Mouse (Mus musculus) adrenal gland, postnatal 36 days (tissue): ENCODE measurements around the gene Olfr49. TPM values are rescaled to one million over a fixed set of nuclear protein-coding genes. Genes with fewer than 3 reads are reported as not detected.

Experiments
- DNase-seq, 2 experiments: peaks; one replicate each; pipeline ENCODE4 v3.0.0; 2021; ENCODE audit warnings: mixed read lengths in 1 of 2
- long read RNA-seq, 2 experiments: library from polyadenylated mRNA; stranded (forward); transcript quantifications; one replicate each; pipeline ENCODE4 v2.0.0; 2021; ENCODE audit warnings: borderline sequencing depth in 2 of 2
- total RNA-seq, 2 experiments: library from RNA; stranded (reverse); gene quantifications; 2 replicates each; pipeline ENCODE4 v1.2.3; 2021

The Olfr49 gene
- not detected for total RNA-seq
- long read RNA-seq, experiment 1 = 0 reads
- long read RNA-seq, experiment 2 = 0 reads

GRCm38 (mm10) chr14:54284839-54285238, at the start of gene Olfr49:
Gene Olfr49 (minus strand): TSS chr14:54284939.
- DNase-seq = no peak

DNA sequence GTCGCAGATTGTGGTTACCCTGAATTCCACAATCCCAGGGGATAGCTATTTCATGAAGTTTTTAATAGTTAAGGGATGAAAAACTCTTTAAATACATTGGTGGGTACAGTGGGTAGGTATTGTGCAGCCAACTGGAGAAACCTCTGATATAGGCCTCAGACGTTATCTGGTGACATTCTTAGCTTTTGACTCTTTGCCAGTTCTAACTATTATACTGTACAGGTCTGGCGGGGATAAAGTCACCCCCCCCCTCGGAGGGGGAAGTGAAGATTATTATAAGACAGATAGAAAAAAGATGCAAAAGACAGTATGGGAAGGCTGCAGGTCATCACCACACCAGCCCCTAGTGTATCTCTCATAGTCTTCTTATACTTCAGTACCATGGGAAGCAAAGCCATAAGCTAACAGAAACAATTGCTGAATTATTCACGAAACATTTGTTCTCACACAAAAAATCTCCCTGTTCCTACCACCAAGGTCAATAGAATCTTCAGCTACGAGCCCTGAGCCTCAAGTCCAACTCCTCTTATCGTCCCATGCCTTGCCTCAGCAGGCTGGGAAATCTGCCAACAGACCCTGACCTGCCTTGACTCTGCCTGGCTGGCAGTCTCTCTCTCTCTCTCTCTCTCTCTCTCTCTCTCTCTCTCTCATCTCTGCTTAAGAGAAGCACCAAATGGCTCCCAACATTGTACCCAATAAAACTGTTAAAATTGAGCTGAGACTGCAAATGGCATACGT, 48.9 kb upstream of the Olfr49 start:
- peak; percentile 87 for DNase-seq

DNA sequence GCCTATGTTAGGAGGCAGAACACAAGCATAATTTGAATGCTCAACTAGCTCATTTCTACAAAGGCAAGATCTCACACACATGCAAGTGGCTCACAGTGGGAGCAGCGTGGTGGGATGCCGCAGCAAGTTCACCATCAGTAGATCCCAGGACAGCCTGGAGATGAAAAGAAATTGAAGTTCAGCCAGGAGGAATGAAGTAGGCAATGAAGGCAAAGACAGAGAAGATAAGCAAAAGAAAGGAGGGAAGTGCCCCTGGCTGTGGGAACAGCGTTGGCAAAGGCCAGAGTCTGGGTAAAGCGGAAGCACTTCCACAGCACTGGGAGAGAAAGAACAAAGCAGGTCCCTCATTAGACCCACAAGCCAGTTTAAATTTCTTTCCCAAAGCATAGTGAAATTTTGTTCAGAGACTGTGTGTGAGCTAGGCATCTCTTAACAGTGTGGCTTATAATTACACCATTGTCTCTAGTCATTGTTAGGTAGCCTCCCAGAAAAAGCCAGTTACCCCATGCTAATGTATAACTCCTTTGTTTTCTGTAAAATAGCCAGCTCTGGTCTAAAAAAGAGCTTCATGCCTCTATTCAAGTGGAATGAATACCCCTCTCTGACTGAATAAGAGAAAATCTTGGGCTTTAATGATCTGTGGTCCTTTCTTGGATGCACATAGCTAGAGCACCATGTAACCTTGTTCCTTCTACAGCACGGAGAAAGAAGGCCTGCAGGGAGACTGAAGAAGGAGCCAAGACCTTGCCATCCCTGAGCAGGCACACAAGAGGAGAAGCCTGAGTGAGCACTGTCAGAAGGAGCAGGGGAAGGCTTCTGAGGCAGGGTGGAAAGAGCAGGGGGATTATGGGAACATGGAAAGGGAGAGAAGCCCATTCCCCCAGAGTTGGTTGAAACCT, 47.7 kb upstream of the Olfr49 start:
- no peak for DNase-seq

GRCm38 (mm10) chr14:54331178-54331577, 46.4 kb upstream of the Olfr49 start:
- no peak for DNase-seq

- DNase-seq = no peak
Observed at GRCm38 (mm10) chr14:54329201-54329600, 44.5 kb upstream of the Olfr49 start.

DNA sequence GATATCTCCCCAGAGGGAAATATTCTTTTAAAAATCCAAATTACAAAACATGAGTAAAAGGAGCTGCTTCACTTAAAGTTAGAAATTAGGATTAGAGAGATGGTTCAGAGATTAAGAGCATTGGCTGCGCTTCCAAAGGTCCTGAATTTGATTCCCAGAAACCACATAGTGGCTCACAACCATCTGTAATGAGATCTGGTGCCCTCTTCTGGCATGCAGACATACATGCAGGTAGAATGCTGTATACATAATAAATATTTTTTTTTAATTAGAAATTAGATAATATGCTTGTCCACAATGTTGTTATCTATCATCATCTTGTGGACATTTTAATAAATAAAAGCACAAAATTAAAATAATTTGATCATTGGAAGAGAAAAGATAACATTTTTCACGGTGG, 43.8 kb upstream of the Olfr49 start:
- no peak for DNase-seq

GRCm38 (mm10) chr14:54324486-54324885, 39.7 kb upstream of the Olfr49 start:
- DNase-seq = no peak

- peak; percentile 46 to 51 for DNase-seq
Observed at GRCm38 (mm10) chr14:54321556-54322376, 37.0 kb upstream of the Olfr49 start.

GRCm38 (mm10) chr14:54311763-54312162, 27.0 kb upstream of the Olfr49 start:
- DNase-seq = peak; percentile 39 to 40

DNA sequence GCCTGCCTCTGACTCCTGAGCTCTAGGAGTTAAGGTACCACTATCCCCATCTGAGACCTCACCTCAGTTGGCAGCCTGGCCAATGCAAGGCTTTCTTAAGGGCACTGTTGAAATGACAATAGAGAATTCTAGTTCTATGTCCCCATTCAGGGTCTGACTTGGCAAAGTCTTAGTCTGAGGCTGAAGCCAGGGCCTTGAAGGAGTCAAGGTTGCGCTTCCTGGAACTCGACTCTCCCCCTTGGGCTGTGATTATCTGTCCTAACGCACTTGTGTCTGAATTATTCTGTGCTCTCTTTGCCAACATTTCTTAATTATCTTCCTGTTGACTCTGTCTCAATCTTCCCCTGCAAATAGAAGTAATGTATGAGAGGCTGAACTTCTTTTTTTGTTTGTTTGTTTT, 15.9 kb upstream of the Olfr49 start:
- DNase-seq = peak; percentile 18 to 64

DNA sequence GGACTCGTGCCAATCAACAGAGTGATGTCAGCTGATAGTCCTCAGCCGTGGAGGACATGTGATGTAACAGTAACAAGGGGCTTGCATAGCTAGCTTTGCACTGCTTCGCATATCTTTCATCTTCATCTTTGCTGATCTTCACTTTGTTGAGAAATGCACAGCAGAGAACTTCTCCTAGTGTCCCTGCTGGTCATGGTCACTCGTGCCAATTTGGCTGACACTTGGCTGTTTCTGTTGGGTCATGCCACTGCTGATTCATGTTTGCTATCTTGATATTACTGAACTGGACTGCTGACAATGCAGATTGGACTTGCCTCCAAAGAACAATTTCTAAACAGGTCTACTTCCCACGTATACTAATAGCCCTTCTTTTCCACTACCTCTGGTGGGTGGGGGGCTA, 15.4 kb upstream of the Olfr49 start:
- peak; percentile 78 to 87 for DNase-seq

- DNase-seq = no peak
Observed at GRCm38 (mm10) chr14:54276446-54276845, 8.3 kb downstream of the Olfr49 start.

GRCm38 (mm10) chr14:54272696-54273095, 12.0 kb downstream of the Olfr49 start:
- DNase-seq = no peak

DNA sequence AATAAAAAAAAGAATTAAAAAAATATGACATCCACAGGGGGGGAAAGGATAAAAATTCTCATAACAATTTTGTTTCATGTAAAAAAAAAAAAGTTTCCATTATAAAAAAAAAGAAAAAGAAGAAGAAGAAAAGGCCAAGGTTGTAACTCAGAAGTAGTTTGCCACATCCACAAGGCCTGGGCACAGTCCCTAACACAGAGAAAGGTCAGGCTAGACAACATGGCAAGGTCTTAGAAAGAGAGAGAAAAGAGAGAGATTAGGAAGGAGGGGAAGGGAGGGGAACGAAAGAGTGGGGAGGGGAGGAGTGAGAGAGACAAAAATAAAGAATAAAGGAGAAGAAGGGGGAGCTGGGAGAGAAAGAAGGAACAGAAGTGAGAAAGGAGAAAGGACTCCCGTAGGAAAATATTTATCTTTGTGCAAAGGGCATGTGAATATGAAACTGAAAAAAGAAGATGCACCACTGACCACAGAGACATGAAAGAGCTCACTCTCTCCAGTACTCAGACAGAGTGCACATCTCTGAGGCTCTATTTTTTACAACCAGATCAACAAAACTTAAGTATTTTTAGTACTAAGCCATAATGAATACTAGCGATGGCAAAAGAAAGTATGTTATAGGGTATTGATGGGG, 12.6 kb downstream of the Olfr49 start:
- DNase-seq = no peak

- DNase-seq = no peak
Observed at GRCm38 (mm10) chr14:54270413-54270812, 14.3 kb downstream of the Olfr49 start.

DNA sequence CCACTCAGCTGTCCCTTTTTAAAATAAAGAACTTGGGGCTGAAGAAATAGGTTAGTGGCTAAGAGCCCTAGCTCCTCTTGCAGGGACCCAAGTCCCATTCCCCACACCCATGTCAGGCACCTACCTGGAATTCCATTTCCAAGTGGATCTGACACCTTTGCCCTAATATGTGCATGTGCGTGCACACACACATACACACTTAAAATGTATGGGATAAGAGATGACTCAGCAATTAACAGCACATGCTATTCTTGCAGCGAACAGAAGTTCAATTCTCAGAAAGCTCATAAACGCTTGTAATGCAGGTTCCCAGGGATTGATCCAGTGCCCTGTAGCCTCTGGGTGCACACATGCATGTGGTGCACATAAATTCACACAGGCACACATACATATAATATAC, 15.2 kb downstream of the Olfr49 start:
- DNase-seq = no peak

- DNase-seq = no peak
Observed at GRCm38 (mm10) chr14:54267966-54268365, 16.8 kb downstream of the Olfr49 start.

DNA sequence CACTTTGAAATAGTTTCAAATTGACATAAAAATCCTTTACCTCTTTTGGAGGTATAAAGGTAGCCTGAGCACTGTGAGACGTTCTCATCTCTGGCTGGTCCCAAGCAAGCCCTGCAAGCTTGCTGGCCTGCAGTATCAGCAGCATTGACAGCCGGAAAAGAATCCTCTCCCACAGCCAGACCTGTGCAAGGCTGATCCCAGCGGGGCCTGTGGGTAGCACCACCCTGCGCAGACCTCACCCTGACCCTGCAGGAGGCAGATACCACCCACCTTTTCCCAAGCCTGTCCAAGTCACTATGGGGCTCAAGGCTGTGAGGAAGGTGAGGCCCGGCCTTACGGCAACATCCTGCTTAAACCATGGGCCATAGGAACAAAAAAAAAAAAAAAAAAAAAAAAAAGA, 18.8 kb downstream of the Olfr49 start:
- DNase-seq = no peak

- no peak for DNase-seq
Observed at GRCm38 (mm10) chr14:54265093-54265492, 19.6 kb downstream of the Olfr49 start.

DNA sequence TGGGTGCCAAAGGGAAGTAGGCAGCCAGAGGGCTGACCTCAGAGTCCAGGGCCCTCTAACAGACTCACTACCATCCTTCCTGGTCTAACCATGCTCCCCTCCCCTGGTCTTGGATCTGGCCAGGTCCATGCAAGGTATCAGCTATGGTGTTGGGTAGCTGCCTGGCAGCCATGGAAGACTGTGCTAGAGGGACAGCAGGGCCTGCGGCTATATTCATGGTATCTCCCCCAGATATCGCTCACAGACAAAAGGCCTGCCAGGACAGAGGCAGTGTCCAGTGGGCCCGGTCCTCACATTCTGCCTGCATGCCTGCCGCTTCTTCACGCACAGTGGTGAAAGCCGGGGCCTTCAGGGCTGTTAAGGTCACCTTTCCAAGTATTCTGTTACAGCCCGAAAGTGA, 20.5 kb downstream of the Olfr49 start:
- no peak for DNase-seq

DNA sequence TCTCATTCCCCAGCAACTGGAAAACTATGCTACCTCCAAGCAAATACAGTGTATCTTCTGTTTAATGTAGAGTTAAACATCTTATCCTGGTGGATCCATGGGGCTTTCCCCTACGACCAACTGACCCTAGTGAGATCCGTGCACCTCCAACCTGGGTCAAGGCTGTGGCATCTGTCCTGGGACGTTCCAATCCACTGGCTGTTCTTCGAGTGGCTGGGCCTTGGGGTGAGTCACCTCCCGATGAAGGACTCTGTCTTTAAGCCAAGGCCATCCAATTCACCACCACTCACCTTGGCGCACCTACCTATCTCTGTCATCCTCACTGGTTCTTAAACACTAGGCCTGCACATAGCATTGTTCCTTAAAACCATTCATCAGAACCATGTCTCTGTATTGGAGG, 21.6 kb downstream of the Olfr49 start:
- DNase-seq = peak; percentile 64 to 70

DNA sequence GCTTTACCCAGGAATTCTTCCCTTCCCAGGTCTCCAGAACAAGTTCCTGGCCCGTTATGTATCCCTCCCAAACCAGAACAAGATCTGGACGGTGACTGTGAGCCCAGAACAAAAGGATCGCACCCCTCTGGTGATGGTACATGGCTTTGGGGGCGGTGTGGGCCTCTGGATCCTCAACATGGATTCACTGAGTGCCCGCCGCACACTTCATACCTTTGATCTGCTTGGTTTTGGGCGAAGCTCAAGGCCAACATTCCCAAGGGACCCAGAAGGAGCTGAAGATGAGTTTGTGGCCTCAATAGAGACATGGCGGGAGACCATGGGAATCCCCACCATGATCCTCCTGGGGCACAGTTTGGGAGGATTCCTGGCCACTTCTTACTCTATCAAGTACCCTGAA, 22.1 kb downstream of the Olfr49 start:
- no peak for DNase-seq
